Mouse (Mus musculus) limb, embryonic 15.5 days (tissue): ENCODE data around the gene Nrxn1. TPM values are rescaled to one million over a fixed set of nuclear protein-coding genes. Genes with fewer than 3 reads are reported as not detected.

Source experiments
- ATAC-seq: fragments of 200-750 bp; cut with Nextera tagmentation; 2 replicates; pipeline ENCODE4 v1.8.0; 2017; ENCODE audit warnings: low read depth, moderate TSS enrichment; ENCODE audit not compliant: insufficient number of reproducible peaks, low FRiP score, low TSS enrichment
- H3K27ac ChIP-seq: fragments of 300-500 bp; sonication (generic); 2 replicates; pipeline ENCODE4 v1.5.1; 2015; ENCODE audit warnings: moderate library complexity, mild to moderate bottlenecking, inconsistent platforms
- H3K27me3 ChIP-seq: fragments of 300-500 bp; sonication (generic); 2 replicates; pipeline ENCODE4 v1.6.1; 2015; ENCODE audit warnings: inconsistent platforms
- H3K36me3 ChIP-seq: fragments of 300-500 bp; sonication (generic); 2 replicates; pipeline ENCODE4 v1.6.1; 2015; ENCODE audit warnings: inconsistent platforms
- H3K4me1 ChIP-seq: fragments of 300-500 bp; sonication (generic); 2 replicates; pipeline ENCODE4 v1.6.1; 2015; ENCODE audit warnings: inconsistent platforms
- H3K4me2 ChIP-seq: fragments of 300-500 bp; sonication (generic); 2 replicates; pipeline ENCODE4 v1.6.1; 2015; ENCODE audit warnings: mild to moderate bottlenecking, inconsistent platforms
- H3K4me3 ChIP-seq: fragments of 300-500 bp; sonication (generic); 2 replicates; pipeline ENCODE4 v1.5.1; 2015; ENCODE audit warnings: mild to moderate bottlenecking, inconsistent platforms
- H3K9ac ChIP-seq: fragments of 300-500 bp; sonication (generic); 2 replicates; pipeline ENCODE4 v1.6.1; 2015; ENCODE audit warnings: inconsistent platforms
- H3K9me3 ChIP-seq: fragments of 300-500 bp; sonication (generic); 2 replicates; pipeline ENCODE4 v1.6.1; 2016; ENCODE audit warnings: inconsistent platforms
- WGBS: fragments of 180-500 bp; shearing (Covaris S2); methylation state at CpG from one replicate; pipeline ENCODE4 v1.1.7; 2015; 5-methylcytosine and 5-hydroxymethylcytosine counted together
- polyA plus RNA-seq: library from polyadenylated mRNA; unstranded; fragments of >200 nt; fragmentation: Nextera tagmentation; extraction: Ambion mirVana; gene quantifications from 2 replicates; pipeline ENCODE4 v1.2.1, GENCODE M21; 2015

Gene Nrxn1
- polyA plus RNA-seq, 1 experiment from 2014 or later, result 12.4 TPM

DNA sequence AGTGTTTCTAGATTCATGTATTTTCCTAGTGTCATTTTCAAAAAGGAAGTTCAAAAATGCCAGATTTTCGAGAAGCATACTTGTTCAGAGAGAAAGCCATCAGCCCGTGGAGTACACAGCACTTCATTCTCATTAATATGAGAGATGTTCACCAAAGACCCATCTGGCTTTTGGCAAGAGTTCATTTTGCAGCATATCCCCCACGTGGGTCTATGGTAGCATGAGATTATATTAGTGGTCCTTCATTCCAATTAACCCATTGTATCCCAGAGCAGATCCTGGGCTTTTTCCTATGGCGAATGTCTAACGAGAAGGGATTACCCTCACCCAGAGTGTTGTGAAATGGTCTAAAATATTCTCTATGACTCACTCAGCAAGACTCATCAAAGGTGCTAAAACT is 1032.0 kb downstream of the Nrxn1 start:
- ATAC-seq, result no peak

DNA sequence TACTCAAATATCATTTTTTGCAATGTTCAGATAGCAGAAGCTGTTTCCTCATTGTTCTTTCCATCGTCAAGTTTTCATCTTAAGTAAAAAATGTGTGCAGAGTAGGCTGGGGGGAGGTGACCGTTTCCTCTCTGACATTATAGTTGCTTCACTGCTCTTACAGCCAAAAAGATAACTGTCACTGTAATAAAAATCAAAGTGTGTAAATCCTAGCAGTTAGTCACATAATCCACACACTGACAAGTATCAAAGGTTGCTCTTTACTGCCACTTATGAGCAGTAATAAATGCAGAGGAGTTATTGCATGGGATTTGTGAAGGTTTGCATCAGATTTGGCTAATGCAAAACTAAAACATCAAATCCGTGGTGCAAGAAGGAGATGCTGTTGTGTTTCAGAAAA is 1032.7 kb downstream of the Nrxn1 start:
- Histone ChIP-seq H3K4me1 (no peaks in the 10 kb centered on the region), H3K4me3 (no peak overlapping the region), H3K27ac (no peak overlapping the region), H3K9ac (no peak overlapping the region), H3K27me3 (no peaks in the 10 kb centered on the region), H3K9me3 (no peaks in the 10 kb centered on the region), H3K4me2 (no peak overlapping the region), H3K36me3 (no peaks in the 10 kb centered on the region)
- 22% methylated on average over 3 of the region's 3 CpGs for WGBS
- ATAC-seq, result no peak

More for the DNA sequence above, 1032.0 kb downstream of the Nrxn1 start:
- Histone ChIP-seq H3K9ac (no peak overlapping the region), H3K4me1 (no peaks in the 10 kb centered on the region), H3K27me3 (no peaks in the 10 kb centered on the region), H3K4me2 (no peak overlapping the region), H3K36me3 (no peaks in the 10 kb centered on the region), H3K27ac (no peak overlapping the region), H3K9me3 (no peaks in the 10 kb centered on the region), H3K4me3 (no peak overlapping the region)
- 33% methylated on average over 5 of the region's 5 CpGs for WGBS

DNA sequence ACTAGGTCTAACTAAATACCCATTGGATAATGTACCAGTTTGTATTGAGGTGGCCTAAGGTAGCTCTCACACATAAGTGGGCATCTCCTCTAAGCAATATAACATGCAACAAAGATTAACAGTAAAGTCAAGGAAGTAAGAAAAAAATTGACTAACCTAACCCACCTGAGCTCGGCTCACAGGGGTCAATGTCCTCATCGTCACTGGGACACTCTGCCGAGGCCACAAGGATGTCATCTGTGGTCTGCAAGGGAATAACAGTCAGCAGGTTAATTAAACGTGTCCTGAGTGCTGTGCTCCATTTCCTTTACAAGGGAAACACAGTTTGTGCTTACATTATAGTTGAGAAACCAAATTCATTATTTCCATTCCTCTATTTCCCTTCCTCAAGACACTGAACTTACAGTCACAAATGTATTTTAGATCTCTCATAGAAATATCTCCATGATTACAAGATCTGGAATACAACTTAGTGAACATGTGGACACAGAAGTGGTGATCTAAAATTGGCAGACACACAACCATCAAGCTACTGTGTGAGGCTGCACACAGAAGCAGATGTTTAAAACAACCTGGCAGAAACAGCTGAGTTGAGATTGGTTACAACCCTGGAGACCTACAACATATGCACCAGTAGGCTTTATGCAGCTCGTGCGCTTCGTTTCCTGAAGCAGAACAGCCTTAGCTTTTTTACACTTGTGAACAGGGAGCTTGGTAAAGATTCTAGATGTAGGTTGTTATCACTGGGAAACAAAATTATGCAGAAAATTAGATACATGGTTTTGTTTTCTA is 1033.4 kb downstream of the Nrxn1 start:
- WGBS, result 47% methylated on average over 7 of the region's 7 CpGs
- Histone ChIP-seq H3K36me3 (no peaks in the 10 kb centered on the region), H3K27ac (no peak overlapping the region), H3K4me3 (no peak overlapping the region), H3K4me2 (no peak overlapping the region), H3K9me3 (no peaks in the 10 kb centered on the region), H3K27me3 (no peaks in the 10 kb centered on the region), H3K9ac (no peak overlapping the region), H3K4me1 (no peaks in the 10 kb centered on the region)
- ATAC-seq, result no peak

DNA sequence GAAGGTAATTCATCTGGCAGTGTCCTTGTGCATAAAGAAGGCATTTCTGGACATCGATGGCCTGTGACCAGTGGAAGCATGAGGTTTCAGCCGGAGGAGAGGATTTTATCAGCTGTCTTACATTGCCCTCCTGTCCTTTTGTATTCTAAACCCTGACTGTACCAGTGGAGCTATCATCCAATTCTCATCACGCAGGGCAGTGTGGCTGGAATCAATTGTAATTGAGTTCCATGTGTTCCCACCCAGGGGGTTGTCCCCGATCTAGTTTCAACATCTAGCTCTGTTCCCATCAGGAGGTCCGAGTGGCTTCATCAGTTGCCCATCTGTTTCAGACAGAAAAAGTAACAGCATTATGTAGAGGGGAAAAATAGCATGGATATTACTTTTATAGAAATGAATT is 1038.6 kb downstream of the Nrxn1 start:
- Histone ChIP-seq H3K27ac (no peak overlapping the region), H3K27me3 (no peaks in the 10 kb centered on the region), H3K9me3 (no peaks in the 10 kb centered on the region), H3K9ac (no peak overlapping the region), H3K36me3 (no peaks in the 10 kb centered on the region), H3K4me3 (no peak overlapping the region), H3K4me1 (no peaks in the 10 kb centered on the region), H3K4me2 (no peak overlapping the region)
- no peak for ATAC-seq
- 48% methylated on average over 5 of the region's 5 CpGs for WGBS

DNA sequence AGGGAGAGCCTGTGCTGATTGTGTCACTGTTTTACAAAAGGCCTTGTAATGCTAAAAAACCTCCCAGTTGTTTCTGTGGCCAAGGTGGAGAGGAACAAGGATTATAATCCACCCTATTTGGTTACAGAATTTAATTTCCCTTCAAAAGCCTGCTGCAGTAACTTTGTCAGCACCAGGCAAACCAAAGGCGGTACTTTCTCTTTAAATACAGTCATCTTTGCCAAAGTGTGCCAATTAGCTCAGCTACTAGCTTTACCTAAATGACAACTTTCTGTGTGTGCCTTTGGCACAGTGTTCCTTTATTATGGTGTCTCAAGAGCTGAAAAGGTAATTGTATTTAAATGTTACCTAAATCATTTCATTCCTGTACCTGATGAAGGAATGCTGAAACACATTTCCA is 1053.6 kb downstream of the Nrxn1 start:
- Histone ChIP-seq H3K4me1 (no peaks in the 10 kb centered on the region), H3K9ac (no peak overlapping the region), H3K36me3 (no peaks in the 10 kb centered on the region), H3K9me3 (no peaks in the 10 kb centered on the region), H3K27ac (no peak overlapping the region), H3K4me2 (no peak overlapping the region), H3K27me3 (no peaks in the 10 kb centered on the region), H3K4me3 (no peak overlapping the region)
- ATAC-seq, result no peak
- 37% methylated on average over 1 of the region's 1 CpGs for WGBS

DNA sequence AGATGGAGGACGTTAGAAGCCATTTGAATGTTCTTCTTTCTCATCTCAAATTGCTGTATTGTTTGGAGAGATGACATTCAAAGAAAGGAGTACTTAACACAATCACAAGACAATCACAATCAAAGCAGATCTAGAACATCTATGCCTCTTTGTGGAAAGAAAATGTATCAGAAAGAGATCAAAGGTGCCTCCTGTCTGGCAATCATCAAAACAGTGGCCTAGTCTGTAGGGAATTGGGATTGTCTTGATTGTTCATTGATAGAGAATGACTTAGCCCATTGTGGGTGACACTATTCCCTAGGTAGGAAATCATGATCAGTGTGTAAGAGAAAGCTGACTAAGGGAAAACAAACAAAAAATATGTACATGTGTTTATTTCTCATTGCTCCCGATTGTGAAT is 1060.5 kb downstream of the Nrxn1 start:
- Histone ChIP-seq H3K27me3 (no peaks in the 10 kb centered on the region), H3K4me3 (no peak overlapping the region), H3K4me1 (no peaks in the 10 kb centered on the region), H3K27ac (no peak overlapping the region), H3K36me3 (no peaks in the 10 kb centered on the region), H3K9me3 (no peaks in the 10 kb centered on the region), H3K4me2 (no peak overlapping the region), H3K9ac (no peak overlapping the region)
- 76% methylated on average over 2 of the region's 2 CpGs for WGBS
- ATAC-seq, result no peak

DNA sequence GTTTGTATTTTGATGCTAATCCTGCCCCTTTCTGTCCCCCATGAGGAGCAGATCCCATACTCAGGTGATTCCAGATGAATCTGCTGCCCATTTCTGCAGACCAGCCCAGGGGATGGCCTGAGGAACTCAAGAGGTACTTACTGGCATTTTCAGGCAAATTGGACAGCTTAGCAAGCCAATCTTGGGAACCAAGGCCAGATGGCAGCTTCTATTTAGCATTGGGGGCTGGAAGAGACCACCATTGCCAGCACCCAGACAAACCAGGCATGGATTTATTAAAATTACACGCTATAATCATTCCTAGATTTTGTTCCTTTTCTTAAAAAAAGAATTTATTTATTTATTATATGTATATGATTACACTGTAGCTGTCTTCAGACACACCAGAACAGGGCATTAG is 1076.2 kb downstream of the Nrxn1 start:
- Histone ChIP-seq H3K27me3 (no peaks in the 10 kb centered on the region), H3K9ac (no peak overlapping the region), H3K36me3 (no peaks in the 10 kb centered on the region), H3K27ac (no peak overlapping the region), H3K9me3 (no peaks in the 10 kb centered on the region), H3K4me2 (no peak overlapping the region), H3K4me1 (no peaks in the 10 kb centered on the region), H3K4me3 (no peak overlapping the region)
- 86% methylated on average over 1 of the region's 1 CpGs for WGBS
- ATAC-seq, result no peak

DNA sequence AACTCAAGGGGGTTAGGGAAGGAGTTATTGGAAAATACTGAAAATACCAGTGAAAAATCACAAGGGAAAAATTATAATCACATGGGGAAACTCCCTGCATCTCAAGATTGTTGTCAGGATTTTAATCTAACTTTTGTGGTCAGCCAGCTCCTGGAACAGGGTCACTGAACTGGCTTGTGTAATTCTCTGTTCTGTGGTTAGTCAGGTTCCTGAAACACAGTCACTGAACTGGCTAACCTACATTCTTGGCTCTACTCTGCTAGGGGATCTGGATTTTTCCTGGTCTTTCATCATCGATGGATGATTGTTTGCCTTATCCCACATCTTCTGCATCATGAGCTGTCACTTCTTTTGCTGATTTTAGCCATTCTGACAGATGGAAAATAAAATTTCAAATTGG is 1081.1 kb downstream of the Nrxn1 start:
- Histone ChIP-seq H3K9ac (no peak overlapping the region), H3K4me1 (no peaks in the 10 kb centered on the region), H3K27me3 (no peaks in the 10 kb centered on the region), H3K36me3 (no peaks in the 10 kb centered on the region), H3K27ac (no peak overlapping the region), H3K4me2 (no peak overlapping the region), H3K4me3 (no peak overlapping the region), H3K9me3 (no peaks in the 10 kb centered on the region)
- WGBS, result 85% methylated on average over 1 of the region's 1 CpGs
- no peak for ATAC-seq

DNA sequence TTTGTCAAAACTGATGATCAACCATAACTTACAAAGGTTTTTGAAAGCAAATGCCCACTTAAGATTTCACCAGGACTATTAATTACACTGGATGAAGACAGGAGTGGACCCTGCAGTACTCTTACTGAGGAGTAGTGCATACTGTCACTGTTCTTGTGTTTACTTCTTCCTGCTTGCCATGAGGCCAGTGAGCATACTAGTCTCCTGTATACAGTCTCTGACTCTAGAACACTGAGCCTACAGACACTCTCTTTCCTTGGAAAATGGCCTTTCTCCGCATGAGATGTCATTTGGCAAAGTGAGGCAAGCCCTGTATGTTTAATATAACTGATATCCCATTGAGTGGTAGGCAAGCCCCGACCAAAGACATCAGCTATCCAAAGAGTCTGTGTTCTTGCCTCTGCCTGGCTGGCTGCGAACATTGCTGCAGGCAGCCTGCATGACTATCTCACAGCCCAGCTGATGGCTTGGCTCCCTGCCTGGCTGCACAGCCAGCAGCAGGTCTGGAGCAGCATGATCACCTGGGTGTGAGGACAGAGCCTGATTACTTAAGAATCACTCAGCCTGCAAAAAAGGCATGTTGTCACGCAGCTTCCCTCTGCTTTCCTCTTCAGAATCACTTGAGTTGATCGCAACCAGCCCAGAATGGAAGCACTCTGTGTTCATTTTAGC is 1085.3 kb downstream of the Nrxn1 start:
- no peak for ATAC-seq
- H3K4me2 ChIP-seq, result no peak overlapping the region
- H3K4me1 ChIP-seq, result no peaks in the 10 kb centered on the region
- H3K9ac ChIP-seq, result no peak overlapping the region
- no peak overlapping the region for H3K4me3 ChIP-seq
- no peaks in the 10 kb centered on the region for H3K36me3 ChIP-seq
- H3K27me3 ChIP-seq, result no peaks in the 10 kb centered on the region
- no peak overlapping the region for H3K27ac ChIP-seq
- 55% methylated on average over 5 of the region's 5 CpGs for WGBS
- H3K9me3 ChIP-seq, result no peaks in the 10 kb centered on the region

DNA sequence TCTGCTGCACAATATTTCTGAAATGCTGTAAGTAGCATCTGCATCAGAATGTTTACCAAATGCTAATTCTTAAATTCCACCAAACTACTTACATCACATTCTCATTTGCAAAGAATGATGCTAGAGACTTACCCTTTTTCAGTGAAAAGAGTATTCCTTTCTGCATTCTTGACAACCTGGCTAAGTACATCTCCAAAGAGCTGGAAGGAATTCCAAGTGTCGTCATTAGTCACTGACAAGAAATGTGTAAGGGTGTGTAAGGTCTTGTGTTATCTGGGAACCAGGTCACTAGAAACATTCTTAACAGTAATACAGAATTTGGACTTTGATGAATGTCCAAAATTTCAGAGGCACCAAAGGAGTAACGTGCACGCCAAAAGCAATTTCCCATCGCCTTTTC is 1102.2 kb downstream of the Nrxn1 start:
- ATAC-seq, result no peak
- 81% methylated on average over 4 of the region's 4 CpGs for WGBS

More for the DNA sequence above, 1102.2 kb downstream of the Nrxn1 start:
- no peaks in the 10 kb centered on the region for H3K27me3 ChIP-seq
- no peak overlapping the region for H3K4me2 ChIP-seq
- H3K9ac ChIP-seq, result no peak overlapping the region
- no peak overlapping the region for H3K4me3 ChIP-seq
- no peak overlapping the region for H3K27ac ChIP-seq
- no peaks in the 10 kb centered on the region for H3K4me1 ChIP-seq
- H3K9me3 ChIP-seq, result no peaks in the 10 kb centered on the region
- H3K36me3 ChIP-seq, result no peaks in the 10 kb centered on the region
